Mouse (Mus musculus) left cerebral cortex, postnatal 4 days (tissue): ENCODE results near the gene 4930519P11Rik. TPM values are rescaled to one million over a fixed set of nuclear protein-coding genes. Genes with fewer than 3 reads are reported as not detected.
A peak's percentile ranks its signal among the peaks of the same experiment; 100 is the strongest.

Experiments
- DNase-seq: peaks from one replicate; pipeline ENCODE4 v3.0.0-alpha.2; 2022
- intact Hi-C: fragments of 180-260 bp; cut with DNase I; formaldehyde crosslinking; loops from one replicate; pipeline ENCODE4 v1.15.1; 2025
- total RNA-seq, 2 experiments: library from RNA; stranded (reverse); gene quantifications; 2 replicates each; pipeline ENCODE4 v1.2.3; 2021

4930519P11Rik gene
- not detected for total RNA-seq

- intact Hi-C loops = loop anchor here (5.0 kb wide), 1 partner anchor 201 kb away; no protein-coding TSS in a partner anchor
- peak; percentile 95 for DNase-seq
These were observed at the start of gene 4930519P11Rik, which contains the start of gene Zfp341 for GRCm38 (mm10) chr2:154613118-154614115. 4930519P11Rik (minus strand) TSS chr2:154613437. Zfp341 (plus strand) TSS chr2:154613297.

GRCm38 (mm10) chr2:154659531-154660074 is 46.4 kb upstream of the 4930519P11Rik start:
- DNase-seq = no peak
- intact Hi-C loops = no loop called here

- intact Hi-C loops = no loop called here
- DNase-seq = no peak
These were observed 45.8 kb upstream of the 4930519P11Rik start for GRCm38 (mm10) chr2:154659070-154659469.

DNA sequence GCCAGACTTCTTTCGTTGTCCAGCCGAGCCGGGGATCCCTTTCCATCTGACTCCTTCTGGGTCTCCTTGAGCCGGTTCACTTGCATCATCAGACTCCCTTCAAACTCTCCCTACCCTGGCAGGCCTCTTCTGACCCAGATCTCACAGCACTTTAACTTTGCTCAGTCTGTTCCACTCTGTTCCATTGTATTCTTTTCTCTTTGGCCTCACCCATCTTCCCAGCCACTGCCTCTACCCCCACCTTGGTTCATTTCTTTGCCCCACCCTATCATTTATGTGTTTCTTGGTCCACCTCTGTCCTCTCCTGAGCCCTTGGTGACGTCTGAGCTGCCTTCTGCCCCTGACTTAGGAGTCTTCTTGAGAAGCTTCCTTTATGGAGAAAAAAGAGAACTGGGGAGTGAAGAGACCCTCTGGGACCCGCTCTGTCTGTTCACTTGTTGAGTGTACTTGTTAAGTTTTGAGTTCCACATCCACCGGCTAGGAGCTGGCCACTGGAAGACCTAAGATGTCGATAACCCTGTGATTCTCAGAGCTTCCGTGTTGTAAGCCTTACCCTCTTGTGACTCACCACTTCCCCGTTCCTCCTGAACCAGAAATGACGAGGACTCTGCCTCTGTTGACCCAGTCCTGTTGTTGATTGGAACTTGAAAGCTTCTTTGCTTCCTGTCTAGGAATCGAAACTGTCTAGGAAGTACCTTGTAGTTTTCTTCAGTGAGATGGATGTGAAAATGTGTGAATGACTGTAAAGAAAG is 44.4 kb upstream of the 4930519P11Rik start:
- DNase-seq = no peak
- intact Hi-C loops = no loop called here

DNA sequence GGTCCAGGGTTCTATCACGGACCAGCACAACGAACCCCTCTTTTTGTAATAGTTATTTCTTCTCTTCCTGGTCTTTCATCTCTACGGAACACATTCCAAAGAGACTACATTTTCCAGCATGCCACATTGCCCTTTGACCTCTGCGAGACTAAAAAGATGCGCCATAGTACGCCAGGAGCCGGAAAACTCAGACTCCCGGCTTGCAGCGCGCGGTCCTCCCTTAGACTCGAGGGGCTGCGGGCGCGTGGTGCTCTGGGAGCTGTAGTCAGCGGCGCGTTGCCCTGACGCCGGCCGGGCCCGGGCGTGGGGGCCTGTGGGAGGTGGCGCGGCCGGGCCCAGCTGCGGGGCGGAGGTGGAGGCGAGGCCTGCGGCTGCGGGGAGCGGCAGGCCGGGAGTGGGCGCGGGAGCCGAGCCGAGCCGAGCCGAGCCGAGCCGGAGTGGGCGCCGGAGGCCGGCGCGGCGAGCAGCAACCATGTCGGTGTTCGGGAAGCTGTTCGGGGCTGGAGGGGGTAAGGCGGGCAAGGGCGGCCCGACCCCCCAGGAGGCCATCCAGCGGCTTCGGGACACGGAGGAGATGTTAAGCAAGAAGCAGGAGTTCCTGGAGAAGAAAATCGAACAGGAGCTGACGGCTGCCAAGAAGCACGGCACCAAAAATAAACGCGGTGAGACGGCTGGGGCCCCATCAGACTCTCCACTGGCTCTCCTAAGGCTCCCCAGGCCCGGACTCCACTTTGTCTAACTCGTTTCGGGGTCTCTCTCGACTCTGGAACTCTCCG is 43.7 kb upstream of the 4930519P11Rik start:
- DNase-seq = peak; percentile 98
- intact Hi-C loops = no loop called here

DNA sequence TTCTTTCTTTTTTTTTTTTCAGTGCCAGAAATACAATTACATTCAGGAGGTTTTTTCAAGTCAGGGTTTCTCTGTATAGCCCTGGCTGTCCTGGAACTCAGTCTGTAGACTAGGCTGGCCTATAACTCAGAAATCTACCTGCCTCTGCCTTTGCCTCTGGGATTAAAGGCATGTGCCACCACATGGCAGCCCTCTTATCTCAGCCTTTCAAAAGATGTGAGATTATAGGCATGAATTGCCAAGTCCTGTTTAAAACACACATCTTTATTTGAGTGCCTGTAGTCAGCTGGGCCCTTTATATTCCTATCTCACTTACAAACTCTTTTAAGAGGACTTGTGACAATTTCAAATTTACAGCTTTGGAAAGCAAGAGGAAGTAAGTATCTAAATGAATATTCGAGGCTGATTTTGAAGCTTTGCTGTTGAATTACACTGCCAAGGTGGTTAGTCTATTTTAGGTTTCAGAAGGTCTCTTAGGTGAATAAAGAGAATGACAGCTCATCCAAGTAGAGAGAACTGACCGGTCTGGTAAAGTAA is 42.7 kb upstream of the 4930519P11Rik start:
- no peak for DNase-seq
- intact Hi-C loops = no loop called here

DNA sequence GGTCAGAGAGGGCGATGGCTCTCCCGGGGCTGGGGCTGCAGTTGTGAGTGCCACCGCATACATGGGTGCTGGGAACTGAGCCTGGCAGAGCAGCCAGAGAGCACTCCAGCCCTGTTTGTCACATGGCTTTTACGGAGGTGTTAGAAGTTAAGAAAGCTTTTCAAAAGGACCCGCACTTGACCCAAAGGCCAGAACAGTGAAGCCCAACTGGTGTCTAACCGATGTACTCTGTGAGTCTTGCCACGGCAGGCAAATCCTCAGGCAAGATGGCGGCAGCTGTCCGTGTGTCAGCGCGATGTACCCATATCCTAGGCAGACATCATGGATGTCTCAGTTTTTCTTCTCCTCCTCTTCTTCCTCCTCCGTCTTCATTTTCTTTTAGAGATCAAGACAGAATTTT is 41.7 kb upstream of the 4930519P11Rik start:
- intact Hi-C loops = no loop called here
- no peak for DNase-seq

- DNase-seq = no peak
- intact Hi-C loops = no loop called here
These were observed 38.1 kb upstream of the 4930519P11Rik start, which contains the start of gene Chmp4b for GRCm38 (mm10) chr2:154651363-154651762. Chmp4b (plus strand) TSS chr2:154651705.

DNA sequence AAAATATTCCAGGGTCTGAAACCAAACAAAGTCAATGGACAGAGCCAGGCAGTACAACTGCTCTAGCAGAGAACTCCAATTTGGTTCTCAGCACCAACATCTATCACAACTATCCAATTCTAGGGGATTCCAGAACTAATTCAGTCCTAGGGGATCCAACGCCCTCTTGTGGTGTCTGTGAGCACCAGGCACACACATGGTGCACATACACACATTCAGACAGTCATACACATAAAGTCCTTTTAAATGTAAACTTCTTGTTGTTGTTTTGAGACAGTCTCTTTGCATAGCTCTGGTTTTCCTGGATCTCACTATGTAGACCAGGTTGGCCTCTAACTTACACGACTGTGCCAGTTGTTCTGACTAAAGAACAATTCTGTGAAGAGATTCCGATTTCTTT is 37.2 kb upstream of the 4930519P11Rik start:
- intact Hi-C loops = no loop called here
- DNase-seq = no peak

- intact Hi-C loops = loop anchor here (5.0 kb wide), 1 partner anchor 209 kb away; no protein-coding TSS in a partner anchor
- peak; percentile 24 for DNase-seq
These were observed 34.8 kb upstream of the 4930519P11Rik start for GRCm38 (mm10) chr2:154648086-154648485.

GRCm38 (mm10) chr2:154646634-154647033 is 33.4 kb upstream of the 4930519P11Rik start:
- intact Hi-C loops = loop anchor here (5.0 kb wide), 1 partner anchor 211 kb away; no protein-coding TSS in a partner anchor

GRCm38 (mm10) chr2:154642712-154643385 is 29.6 kb upstream of the 4930519P11Rik start:
- no peak for DNase-seq
- intact Hi-C loops = no loop called here

More at GRCm38 (mm10) chr2:154646634-154647033, 33.4 kb upstream of the 4930519P11Rik start:
- DNase-seq = no peak

DNA sequence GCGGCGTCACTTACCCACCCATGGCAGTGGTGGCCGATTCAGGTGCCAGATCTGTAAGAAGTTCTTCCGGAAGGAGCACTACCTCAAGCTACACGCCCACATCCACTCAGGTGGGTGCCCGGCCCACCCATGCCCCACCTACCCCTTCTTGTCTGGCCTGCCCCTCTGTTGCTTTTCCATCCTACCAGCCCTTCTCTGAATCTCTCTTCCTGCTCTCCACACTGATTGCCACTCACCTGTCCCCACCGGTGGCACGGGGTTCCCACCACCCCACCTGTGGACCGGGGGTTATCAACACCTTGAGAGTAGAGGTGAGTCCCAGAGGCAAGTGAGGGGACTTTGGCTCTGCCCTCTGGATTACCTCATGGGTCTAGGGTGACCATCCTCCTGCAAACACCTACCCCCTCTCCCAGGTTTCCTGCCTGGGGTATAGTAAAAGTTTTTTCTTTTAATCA is 28.8 kb upstream of the 4930519P11Rik start:
- intact Hi-C loops = no loop called here
- no peak for DNase-seq

DNA sequence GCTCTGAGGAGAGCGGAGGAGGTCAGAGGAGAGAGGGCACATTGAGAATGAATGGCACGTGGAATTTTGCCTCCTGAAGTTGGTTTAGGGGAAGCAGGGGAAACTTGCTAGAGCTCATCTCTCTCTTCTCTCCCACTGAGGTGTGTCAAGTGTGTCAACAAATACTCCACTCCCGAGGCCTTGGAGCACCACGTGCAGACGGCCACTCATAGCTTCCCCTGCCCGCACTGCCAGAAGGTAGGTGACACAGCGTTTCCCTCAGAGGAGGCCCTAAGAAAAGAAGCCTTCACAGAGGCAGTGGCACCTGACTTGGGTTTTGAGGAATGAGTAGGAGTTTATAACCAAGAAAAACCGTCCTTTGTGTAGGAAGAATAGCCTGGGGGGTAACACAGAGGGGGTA is 27.9 kb upstream of the 4930519P11Rik start:
- intact Hi-C loops = no loop called here
- DNase-seq = no peak

- no peak for DNase-seq
- intact Hi-C loops = no loop called here
These were observed 25.9 kb upstream of the 4930519P11Rik start for GRCm38 (mm10) chr2:154639115-154639514.

- DNase-seq = no peak
- intact Hi-C loops = no loop called here
These were observed 25.3 kb upstream of the 4930519P11Rik start for GRCm38 (mm10) chr2:154638521-154638920.

GRCm38 (mm10) chr2:154635826-154636225 is 22.6 kb upstream of the 4930519P11Rik start:
- no peak for DNase-seq
- intact Hi-C loops = no loop called here

- intact Hi-C loops = no loop called here
- DNase-seq = no peak
These were observed 20.8 kb upstream of the 4930519P11Rik start for GRCm38 (mm10) chr2:154633876-154634644.
